Mouse (Mus musculus): ENCODE data around the gene Plekha4. TPM values are rescaled to one million over a fixed set of nuclear protein-coding genes. Genes with fewer than 3 reads are reported as not detected.

The Plekha4 gene
- 0.39 TPM for polyA plus RNA-seq (2017; shearing (Covaris generic))

GRCm38 (mm10) chr7:45525809-45526473 lies at the start of gene Plekha4, which contains the start of gene Ppp1r15a:
TSS of gene Plekha4 (plus strand) at chr7:45526330.
TSS of gene Ppp1r15a (minus strand) at chr7:45526268.

GRCm38 (mm10) chr7:45481374-45481927 lies 44.7 kb upstream of the Plekha4 start, which contains the start of gene Tulp2:
TSS of gene Tulp2 (plus strand) at chr7:45481877.

GRCm38 (mm10) chr7:45486761-45487415 lies 39.2 kb upstream of the Plekha4 start, which contains the start of gene Gm45808:
TSS of gene Gm45808 (minus strand) at chr7:45486811.

DNA sequence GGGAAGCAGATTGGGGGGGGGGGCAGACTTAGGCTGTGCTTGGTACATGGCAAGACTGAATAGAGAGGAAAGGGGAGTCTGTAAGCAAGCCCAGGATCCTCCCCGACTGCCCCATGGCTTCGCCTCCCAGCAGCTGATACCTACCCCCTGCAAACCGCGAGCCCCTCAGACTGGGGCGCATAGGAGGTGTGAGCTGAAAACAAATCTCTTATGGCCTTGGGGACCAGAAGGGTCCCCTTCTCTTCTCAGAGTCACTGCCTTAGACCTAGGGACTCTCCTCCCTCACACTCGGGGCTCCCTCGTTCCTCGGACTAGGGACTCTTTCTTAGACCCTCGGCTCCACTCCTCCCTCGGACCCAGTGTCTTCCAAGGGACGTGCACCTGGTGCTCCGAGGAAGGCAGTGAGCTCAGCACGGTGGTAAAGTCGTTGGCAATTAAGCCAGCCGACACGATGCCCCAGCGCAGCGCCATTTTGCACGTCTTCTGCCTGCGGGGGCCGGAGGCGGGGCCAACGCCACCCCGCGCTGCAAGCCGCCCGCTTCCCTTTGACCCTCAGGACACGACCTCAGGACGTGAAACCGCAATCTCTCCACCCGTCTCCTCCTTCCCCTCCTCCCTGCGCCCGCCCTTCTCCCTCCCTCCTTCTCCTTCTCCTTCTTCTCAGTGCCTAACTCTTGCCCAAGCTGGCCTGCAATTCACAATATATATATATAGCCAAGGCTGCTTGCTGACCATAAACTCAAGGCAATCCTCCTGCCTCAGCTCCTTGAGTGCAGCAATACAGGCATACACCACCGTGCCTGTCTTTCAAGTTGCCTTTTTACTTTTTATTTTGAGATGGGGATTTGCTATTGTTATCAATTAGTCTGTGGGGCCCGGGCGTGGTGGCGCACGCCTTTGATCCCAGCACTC lies 37.6 kb upstream of the Plekha4 start, which contains the start of gene Dhdh:
Dhdh (minus strand) TSS at position 513 of the 912 bp plus-strand sequence.

DNA sequence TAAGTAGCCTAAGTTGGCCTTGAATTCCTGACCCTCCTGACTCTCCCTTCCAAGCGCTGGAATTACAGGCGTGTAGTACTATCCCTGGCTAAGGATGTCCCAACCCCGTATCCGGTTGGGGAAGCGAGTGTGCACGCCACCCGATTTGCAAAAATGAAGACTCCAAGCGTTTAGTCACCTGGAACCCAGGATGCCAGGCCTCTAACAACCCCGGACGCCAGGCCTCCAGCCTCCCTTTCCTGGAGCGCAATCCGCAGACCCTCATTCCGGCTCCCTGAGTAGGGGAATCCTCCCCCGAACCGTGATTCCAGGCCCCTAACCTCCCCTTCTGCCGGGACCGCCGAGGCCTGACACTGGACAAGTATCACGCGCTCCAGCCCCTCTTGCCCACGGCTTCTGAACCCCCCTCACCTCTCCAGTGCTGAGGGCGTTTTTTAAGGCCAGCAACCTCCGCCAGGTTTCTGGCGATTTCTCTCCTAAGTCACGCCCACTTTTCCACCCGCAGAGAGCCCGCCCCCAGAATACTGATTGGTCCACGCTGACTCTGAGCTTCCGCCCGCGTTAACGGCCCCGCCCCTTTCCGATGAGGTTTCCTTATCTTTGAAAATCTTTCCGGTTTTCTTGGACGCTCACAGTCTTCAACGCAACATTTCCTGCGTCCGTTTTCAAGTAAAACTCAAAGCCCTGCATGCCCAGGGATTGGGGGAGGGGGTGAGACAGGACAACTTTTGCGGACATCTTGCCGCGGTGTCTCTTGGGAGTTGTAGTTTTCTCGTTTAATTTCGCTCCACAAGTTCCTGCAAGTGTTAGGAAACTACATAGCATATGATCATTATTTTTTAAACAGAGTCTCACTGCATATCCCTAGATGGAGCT lies 16.0 kb upstream of the Plekha4 start, which contains the start of gene Nucb1:
Nucb1 (minus strand) TSS at position 495 of the 876 bp plus-strand sequence.

DNA sequence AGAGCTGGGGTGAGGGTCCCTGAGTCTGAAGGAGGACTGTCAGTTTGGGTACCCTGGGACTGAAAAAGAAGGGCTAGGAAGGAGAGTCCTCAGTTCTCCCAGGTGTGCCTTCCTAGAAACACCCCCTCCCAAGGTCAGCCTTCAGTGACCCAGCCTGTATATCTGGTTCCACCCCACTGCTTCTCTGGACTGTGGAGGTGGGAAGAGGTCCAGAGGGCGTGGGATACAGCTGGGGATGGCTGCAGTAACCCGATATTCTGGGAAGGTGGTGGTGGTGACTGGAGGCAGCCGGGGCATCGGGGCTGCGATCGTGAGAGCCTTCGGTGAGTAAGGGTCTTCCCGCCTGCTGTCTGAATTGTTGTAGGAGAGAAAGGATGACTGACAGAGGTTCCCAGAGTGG lies 28.6 kb downstream of the Plekha4 start, which contains the start of gene Hsd17b14:
Hsd17b14 (plus strand) TSS at position 150 of the 400 bp plus-strand sequence.

GRCm38 (mm10) chr7:45570103-45570741 lies 44.1 kb downstream of the Plekha4 start, which contains the start of gene Bcat2:
TSS of gene Bcat2 (plus strand) at chr7:45570153.

Other genes starting within 250 kb of the Plekha4 start
- not detected for gene Slc6a21, start 248.8 kb upstream of the Plekha4 start, polyA plus RNA-seq (2017; shearing (Covaris generic))
- 5.3 TPM for gene Trpm4, start 192.6 kb upstream of the Plekha4 start, polyA plus RNA-seq (2017; shearing (Covaris generic))
- gene Hrc, start 191.0 kb upstream of the Plekha4 start, polyA plus RNA-seq (2017; shearing (Covaris generic)): not detected
- 0.30 TPM for gene Ppfia3, start 159.3 kb upstream of the Plekha4 start, polyA plus RNA-seq (2017; shearing (Covaris generic))
- gene Lin7b, start 155.7 kb upstream of the Plekha4 start, polyA plus RNA-seq (2017; shearing (Covaris generic)): not detected
- gene Snrnp70, start 130.6 kb upstream of the Plekha4 start, polyA plus RNA-seq (2017; shearing (Covaris generic)): 207 TPM
- not detected for gene Kcna7, start 120.7 kb upstream of the Plekha4 start, polyA plus RNA-seq (2017; shearing (Covaris generic))
- 0.19 TPM for gene Ntf5, start 112.6 kb upstream of the Plekha4 start, polyA plus RNA-seq (2017; shearing (Covaris generic))
- gene Lhb, start 105.5 kb upstream of the Plekha4 start, polyA plus RNA-seq (2017; shearing (Covaris generic)): not detected
- gene Gys1, start 91.5 kb upstream of the Plekha4 start, polyA plus RNA-seq (2017; shearing (Covaris generic)): 5.5 TPM
- 32.9 TPM for gene Ruvbl2, start 88.2 kb upstream of the Plekha4 start, polyA plus RNA-seq (2017; shearing (Covaris generic))
- gene Ftl1, start 66.4 kb upstream of the Plekha4 start, polyA plus RNA-seq (2017; shearing (Covaris generic)): 2,431 TPM
- 199 TPM for gene Bax, start 59.4 kb upstream of the Plekha4 start, polyA plus RNA-seq (2017; shearing (Covaris generic))
- 2.3 TPM for gene Tulp2, start 44.5 kb upstream of the Plekha4 start, polyA plus RNA-seq (2017; shearing (Covaris generic))
- gene Gm45808, start 39.5 kb upstream of the Plekha4 start, polyA plus RNA-seq (2017; shearing (Covaris generic)): not detected
- gene Dhdh, start 37.5 kb upstream of the Plekha4 start, polyA plus RNA-seq (2017; shearing (Covaris generic)): 0.60 TPM
- 208 TPM for gene Nucb1, start 15.9 kb upstream of the Plekha4 start, polyA plus RNA-seq (2017; shearing (Covaris generic))
- gene Ppp1r15a, start 62 bp upstream of the Plekha4 start, polyA plus RNA-seq (2017; shearing (Covaris generic)): 868 TPM
- 0.64 TPM for gene Hsd17b14, start 28.6 kb downstream of the Plekha4 start, polyA plus RNA-seq (2017; shearing (Covaris generic))
- 38.4 TPM for gene Bcat2, start 43.8 kb downstream of the Plekha4 start, polyA plus RNA-seq (2017; shearing (Covaris generic))
- gene Fgf21, start 89.2 kb downstream of the Plekha4 start, polyA plus RNA-seq (2017; shearing (Covaris generic)): not detected
- gene Fut1, start 91.0 kb downstream of the Plekha4 start, polyA plus RNA-seq (2017; shearing (Covaris generic)): 0.21 TPM
- not detected for gene Izumo1, start 95.5 kb downstream of the Plekha4 start, polyA plus RNA-seq (2017; shearing (Covaris generic))
- gene Rasip1, start 101.2 kb downstream of the Plekha4 start, polyA plus RNA-seq (2017; shearing (Covaris generic)): not detected
- gene Mamstr, start 113.6 kb downstream of the Plekha4 start, polyA plus RNA-seq (2017; shearing (Covaris generic)): not detected
- gene Fut2, start 140.1 kb downstream of the Plekha4 start, polyA plus RNA-seq (2017; shearing (Covaris generic)): not detected
- not detected for gene Ntn5, start 157.7 kb downstream of the Plekha4 start, polyA plus RNA-seq (2017; shearing (Covaris generic))
- gene Sec1, start 168.1 kb downstream of the Plekha4 start, polyA plus RNA-seq (2017; shearing (Covaris generic)): not detected
- gene Car11, start 173.5 kb downstream of the Plekha4 start, polyA plus RNA-seq (2017; shearing (Covaris generic)): 1.7 TPM
- 13.8 TPM for gene Dbp, start 178.8 kb downstream of the Plekha4 start, polyA plus RNA-seq (2017; shearing (Covaris generic))
- gene Rpl18, start 189.1 kb downstream of the Plekha4 start, polyA plus RNA-seq (2017; shearing (Covaris generic)): 1,532 TPM
- 23.7 TPM for gene Sphk2, start 191.7 kb downstream of the Plekha4 start, polyA plus RNA-seq (2017; shearing (Covaris generic))
- gene Fam83e, start 194.9 kb downstream of the Plekha4 start, polyA plus RNA-seq (2017; shearing (Covaris generic)): not detected
- not detected for gene Spaca4, start 199.5 kb downstream of the Plekha4 start, polyA plus RNA-seq (2017; shearing (Covaris generic))